Mouse (Mus musculus) olfactory bulb, adult 2 months (tissue): ENCODE measurements around the gene AF067061.
"Not testable (repeated sequence)": the region's sequence is repeated elsewhere in the genome, so short reads cannot be mapped to it uniquely, and the experiment has no call there.

Experiments used
- CTCF ChIP-seq: fragments of 200-500 bp; IDR thresholded peaks from 2 replicates; pipeline ENCODE4 v1.5.1; 2012; ENCODE audit warnings: low read depth, mild to moderate bottlenecking, low read length, moderate library complexity; ENCODE audit not compliant: insufficient read depth
- POLR2A ChIP-seq: fragments of 200-500 bp; IDR thresholded peaks from 2 replicates; pipeline ENCODE4 v1.6.1; 2012; ENCODE audit warnings: mild to moderate bottlenecking, low read depth, low read length, moderate library complexity; ENCODE audit not compliant: insufficient read depth

GRCm38 (mm10) chr13:120232447-120233049 lies 30.4 kb upstream of the AF067061 start:
- not testable (repeated sequence) for TF ChIP-seq POLR2A, CTCF
